Mouse (Mus musculus) gastrocnemius, postnatal 25 days (tissue): Measurements from ENCODE around the gene Tubal3. TPM values are rescaled to one million over a fixed set of nuclear protein-coding genes. Genes with fewer than 3 reads are reported as not detected.
"Not testable (repeated sequence)": the region's sequence is repeated elsewhere in the genome, so short reads cannot be mapped to it uniquely, and the experiment has no call there.

Source experiments
- DNase-seq: peaks from one replicate; pipeline ENCODE4 v3.0.0; 2022
- long read RNA-seq, 2 experiments: library from polyadenylated mRNA; stranded (forward); transcript quantifications; one replicate each; pipeline ENCODE4 v2.0.0; 2021
- total RNA-seq, 2 experiments: library from RNA; stranded (reverse); gene quantifications; 1 replicate in 1 of 2; 2 replicates in 1 of 2; pipeline ENCODE4 v1.2.3; 2021

The Tubal3 gene
- total RNA-seq, result not detected
- long read RNA-seq, experiment 1, result 0 reads
- long read RNA-seq, experiment 2, result 0 reads

DNA sequence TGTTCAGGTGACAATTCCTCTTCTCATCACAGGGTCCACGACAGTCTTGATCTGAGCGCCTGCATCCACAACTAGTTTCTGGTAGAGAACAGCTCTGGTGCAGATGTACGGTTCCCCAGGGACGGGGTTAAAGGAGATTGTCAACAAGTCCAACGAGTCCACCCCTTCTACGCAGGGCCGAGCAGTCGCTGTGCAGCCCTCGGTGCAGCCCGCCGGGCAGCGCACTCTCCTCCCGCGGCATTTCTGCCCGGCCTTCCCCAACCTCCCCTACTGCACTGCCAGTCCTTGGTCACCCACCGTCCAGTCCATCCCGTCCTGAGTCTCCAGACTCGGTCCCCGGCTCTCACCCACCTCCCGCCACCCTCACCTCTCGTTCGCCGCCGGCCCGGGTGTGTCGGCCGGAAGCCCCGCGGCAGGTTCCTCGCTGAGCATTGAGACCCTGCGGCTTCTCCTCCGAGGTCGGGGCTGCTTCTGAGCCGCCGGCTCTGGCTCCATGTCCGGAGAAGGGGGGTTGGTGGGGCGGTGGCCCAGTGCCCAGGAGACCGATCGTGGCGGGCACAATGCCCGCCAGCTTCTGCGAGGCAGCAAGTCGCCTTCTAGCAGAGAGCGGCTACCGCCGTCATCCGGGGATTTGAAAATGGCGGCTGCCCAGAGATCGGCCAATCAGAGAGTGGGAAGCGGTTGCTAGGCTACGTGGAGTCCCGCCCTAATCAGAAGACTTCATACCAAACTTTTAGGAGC lies at the start of gene Tubal3, which contains the start of gene Net1:
Tubal3 (plus strand) TSS at position 704 of the 741 bp plus-strand sequence.
Net1 (minus strand) TSS at position 650 of the 741 bp plus-strand sequence.
- peak; percentile 76 for DNase-seq

GRCm38 (mm10) chr13:3869901-3870300 lies 48.2 kb upstream of the Tubal3 start:
- DNase-seq, result no peak

DNA sequence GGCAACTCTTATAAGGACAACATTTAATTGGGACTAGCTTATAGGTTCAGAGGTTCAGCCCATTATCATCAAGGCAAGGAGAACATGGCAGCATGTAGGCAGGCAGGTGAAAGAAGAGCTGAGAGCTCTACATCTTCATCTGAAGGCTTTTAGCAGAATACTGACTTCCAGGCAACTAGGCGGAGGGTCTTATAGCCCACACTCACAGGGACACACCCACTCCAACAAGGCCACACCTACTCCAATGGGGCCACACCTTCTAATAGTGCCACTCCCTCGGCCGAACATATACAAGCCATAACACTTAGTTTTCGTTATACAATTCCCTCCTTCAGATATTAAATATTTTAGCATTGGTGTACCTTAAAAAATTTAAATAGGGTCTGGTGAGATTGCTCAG lies 45.2 kb upstream of the Tubal3 start:
- no peak for DNase-seq

DNA sequence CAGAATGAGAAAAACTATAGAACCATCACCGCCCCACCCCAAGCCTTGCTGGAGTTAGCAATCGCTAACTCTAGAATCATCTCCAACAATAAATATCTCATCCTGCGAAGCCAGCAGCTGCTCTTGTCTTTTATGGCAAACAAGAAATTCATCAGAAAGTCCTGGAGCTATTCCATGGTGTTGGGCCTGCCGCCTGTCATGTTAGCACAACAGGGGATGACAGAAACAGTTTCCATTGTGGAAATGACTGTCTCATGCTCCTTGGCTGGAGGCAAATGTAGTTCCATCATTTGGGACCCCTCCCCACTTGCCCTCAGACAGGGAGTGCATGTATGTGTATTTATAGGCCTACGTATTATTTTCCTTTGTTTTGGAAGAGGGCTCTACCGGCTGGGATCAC lies 41.6 kb upstream of the Tubal3 start:
- DNase-seq, result no peak

GRCm38 (mm10) chr13:3877185-3877584 lies 40.9 kb upstream of the Tubal3 start:
- no peak for DNase-seq

GRCm38 (mm10) chr13:3877679-3878220 lies 40.3 kb upstream of the Tubal3 start:
- no peak for DNase-seq

DNA sequence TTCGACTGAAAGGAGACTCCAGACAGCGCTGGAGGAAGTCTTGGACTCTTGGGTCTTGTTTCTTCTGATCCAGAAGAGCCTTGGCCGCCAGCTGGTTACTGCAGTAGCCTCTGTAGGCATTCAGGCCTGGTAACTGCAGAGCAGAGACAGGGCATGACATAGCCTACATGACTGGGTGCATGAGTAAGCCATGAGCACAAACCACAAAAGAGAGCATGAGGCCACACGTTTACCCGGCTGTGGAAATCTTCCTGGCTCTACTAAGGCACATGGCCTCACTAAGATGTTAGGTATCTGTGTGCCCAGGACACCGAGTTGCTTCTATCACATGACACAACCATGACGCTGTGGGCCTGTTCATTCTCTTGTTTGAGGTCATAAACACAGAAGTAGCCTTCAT lies 31.4 kb upstream of the Tubal3 start:
- DNase-seq, result no peak

DNA sequence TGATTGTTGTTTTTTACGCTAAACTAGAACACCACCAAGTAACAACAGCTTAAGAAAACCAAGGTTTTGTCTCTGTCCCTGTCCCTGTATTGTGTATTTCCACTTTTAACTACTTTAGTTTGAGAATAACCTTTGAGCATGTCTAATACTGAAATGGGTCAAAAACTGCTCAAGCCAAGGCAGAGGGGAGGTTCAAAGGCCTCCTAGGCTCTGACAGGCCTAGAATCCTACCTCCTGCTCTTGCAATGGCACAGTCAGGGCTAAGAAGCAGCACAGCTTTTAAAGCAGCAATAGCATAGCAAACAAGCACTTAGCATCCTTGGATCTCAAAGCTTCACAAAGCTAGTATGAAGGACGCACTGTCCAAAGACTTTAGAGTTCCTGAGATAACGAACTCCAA lies 29.0 kb upstream of the Tubal3 start:
- no peak for DNase-seq

- DNase-seq, result no peak
Observed at GRCm38 (mm10) chr13:3890061-3890460, 28.0 kb upstream of the Tubal3 start.

GRCm38 (mm10) chr13:3891479-3892087 lies 26.5 kb upstream of the Tubal3 start:
- DNase-seq, result no peak

- DNase-seq, result no peak
Observed at GRCm38 (mm10) chr13:3892601-3893000, 25.5 kb upstream of the Tubal3 start.

DNA sequence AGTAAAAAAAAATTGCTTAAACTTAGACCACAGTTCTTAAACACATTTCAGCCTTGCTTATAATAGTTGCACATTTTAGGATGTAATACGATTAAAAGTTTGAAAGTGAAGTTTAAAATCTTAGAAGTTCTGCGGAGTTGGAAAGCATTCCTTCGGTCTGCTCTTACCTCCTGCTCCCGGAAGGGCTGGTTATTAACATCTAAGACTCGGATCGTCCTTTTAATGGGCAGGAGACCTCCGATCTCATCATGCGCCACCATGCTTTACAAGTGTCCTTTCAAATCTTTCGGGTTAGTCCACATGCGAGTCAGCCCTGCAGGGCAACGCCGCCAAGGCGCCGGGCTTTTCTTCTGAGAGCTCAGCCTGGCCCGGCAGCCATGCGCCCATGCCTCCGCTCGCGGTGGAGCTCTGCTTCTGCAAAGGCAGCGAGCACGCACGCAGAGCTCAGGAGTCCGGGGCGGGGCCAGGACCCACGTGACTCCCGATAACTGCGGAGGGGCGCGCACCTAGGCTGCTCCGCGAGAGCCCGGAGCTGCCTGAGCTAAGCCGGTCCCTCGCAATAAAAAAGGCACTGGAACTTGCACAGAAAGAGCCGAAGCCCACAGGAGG lies 24.8 kb upstream of the Tubal3 start:
- peak; percentile 89 for DNase-seq

DNA sequence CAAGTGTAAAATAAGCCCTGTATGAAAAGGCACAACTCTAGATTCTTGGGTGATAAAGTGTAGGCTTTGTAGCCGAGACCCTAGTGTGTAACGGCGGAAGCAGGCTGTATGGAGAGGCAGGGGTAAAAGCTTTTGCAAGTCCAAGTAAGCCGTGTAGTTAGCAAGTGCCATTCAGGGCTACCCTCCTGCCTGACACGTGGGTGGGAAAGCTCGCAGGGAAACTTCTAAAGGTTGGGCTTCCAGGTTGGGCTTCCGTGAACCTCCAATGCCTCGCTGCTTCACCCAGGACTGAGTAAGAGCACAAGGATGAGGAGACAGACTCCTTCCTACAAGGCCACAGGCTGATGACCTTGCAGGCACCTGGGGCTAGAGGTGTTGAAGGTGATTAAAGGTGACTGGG lies 23.5 kb upstream of the Tubal3 start:
- no peak for DNase-seq

DNA sequence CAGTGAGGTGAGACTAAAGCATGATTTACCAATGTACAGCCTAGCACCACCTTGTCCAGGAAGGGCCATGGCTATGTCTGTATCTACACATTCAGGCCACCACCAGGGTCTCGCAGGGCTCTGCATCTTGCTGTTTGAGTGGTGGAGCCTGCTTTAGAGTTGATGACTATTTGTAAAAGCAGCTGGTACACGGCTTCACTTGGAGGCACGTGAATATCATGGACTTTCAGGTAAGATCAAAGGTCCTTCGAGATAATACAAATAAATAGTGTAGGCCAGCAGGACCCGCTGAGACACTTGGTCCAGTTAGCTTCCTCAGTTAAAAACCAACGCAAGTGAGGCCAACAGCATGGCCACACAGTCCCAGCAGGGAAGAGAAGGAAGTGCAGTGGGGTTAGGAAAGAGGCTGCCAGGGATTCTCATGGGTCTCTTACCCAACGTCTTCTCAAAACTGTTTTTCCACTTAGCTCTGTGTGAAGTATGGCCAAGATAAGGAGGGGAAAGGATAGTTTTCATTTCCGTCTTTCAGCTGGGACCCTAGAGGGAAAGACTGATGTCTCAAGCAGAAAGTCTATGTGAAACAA lies 22.6 kb upstream of the Tubal3 start:
- DNase-seq, result no peak

DNA sequence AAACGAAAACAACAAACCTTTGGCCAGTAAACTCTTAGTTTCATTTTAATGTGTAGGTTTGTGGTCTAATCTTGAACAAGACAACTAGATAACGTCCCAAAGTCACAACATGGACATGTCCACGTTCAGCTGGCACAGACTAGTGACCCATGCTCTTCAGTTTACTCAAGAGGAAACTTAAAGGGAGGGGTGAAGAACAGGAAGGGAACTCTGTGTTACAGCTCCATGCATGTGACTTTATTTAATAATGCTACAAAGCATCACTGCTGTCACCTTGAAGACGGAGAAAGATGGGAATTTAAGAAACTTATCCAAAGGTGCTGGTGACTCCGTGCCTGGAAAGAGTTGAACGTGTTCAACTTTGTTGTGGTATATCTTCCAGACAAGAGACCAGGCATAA lies 22.0 kb upstream of the Tubal3 start:
- DNase-seq, result no peak

DNA sequence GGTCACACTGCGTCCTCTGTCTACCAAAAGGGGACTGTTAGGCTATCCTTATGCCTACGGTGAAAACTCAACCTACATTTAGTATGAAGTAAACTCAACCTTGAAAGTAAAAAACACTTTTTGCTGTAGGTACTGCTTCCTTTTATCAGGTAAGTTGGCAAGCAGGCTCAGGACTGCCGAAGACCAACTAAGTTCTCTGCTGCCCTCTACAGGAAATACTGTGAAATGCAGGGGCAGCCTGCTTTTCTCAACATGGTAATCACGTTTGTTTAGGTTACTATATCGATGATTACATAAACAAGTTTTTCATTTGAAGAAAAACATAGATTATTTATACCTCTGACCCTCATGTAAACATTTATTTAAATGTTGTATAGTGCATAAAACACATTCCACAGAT lies 21.2 kb upstream of the Tubal3 start:
- DNase-seq, result peak; percentile 46

- not testable (repeated sequence) for DNase-seq
Observed at GRCm38 (mm10) chr13:3898202-3898601, 19.9 kb upstream of the Tubal3 start.

DNA sequence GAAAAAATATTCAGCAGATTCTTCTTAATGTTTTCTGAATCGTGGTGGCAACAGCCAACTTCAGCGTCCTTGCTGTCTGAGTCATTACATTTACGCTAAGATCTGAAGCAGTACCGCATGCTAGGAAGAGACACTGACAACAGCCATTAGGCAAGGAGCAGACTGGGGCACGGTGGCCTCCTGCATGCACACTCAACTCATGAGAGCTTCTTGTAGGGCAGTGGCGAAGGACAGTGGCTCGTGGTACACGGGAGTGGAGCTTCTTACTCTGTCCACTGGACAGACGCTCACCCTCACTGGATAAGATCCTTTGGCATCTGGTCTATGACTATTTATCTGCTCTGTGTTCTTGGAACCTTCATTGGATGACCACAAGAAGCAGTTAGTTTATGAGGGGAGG lies 18.8 kb upstream of the Tubal3 start:
- no peak for DNase-seq

GRCm38 (mm10) chr13:3907151-3907696 lies 10.8 kb upstream of the Tubal3 start:
- no peak for DNase-seq

- no peak for DNase-seq
Observed at GRCm38 (mm10) chr13:3908262-3908661, 9.8 kb upstream of the Tubal3 start.

- DNase-seq, result no peak
Observed at GRCm38 (mm10) chr13:3910356-3910755, 7.7 kb upstream of the Tubal3 start.

DNA sequence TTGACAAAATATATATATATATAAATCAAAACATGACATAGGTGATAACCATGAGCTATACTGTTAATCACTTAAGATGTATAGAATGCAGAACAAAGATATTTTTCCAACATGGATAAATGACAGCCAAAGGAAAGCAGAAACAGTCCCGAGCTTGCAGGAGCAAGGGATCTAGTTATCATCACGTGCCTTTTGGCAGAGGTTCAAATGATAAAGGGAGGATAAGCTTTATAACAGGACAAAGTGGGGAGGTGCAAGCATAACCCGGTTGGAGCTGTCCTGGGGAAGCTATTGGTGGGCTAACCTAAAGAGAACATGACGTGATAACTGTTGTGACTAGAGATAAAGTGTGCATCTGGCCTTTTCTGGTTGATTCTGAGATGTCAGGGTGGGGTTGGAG lies 4.6 kb upstream of the Tubal3 start:
- no peak for DNase-seq
